Mouse (Mus musculus): ENCODE data around the gene Plcg2.

GRCm38 (mm10) chr8:117479996-117480395 is 18.1 kb upstream of the Plcg2 start:
- TF ChIP-seq CTCF (IDR thresholded peaks at IDR 0.05; ENCODE audit: low read depth, low read length) (no peak), POLR2A (IDR thresholded peaks at IDR 0.05; ENCODE audit: extremely low read depth, insufficient read depth, low read length) (no peak)

All from liver, adult 2 months (tissue).